Mouse (Mus musculus) intestine, embryonic 16.5 days (tissue): ENCODE measurements around the gene Desi1. TPM values are rescaled to one million over a fixed set of nuclear protein-coding genes. Genes with fewer than 3 reads are reported as not detected.

Experiments used
- ATAC-seq: fragments of 200-750 bp; cut with Nextera tagmentation; 2 replicates; pipeline ENCODE4 v1.8.0; 2017; ENCODE audit warnings: moderate TSS enrichment, moderate library complexity
- H3K27ac ChIP-seq: fragments of 300-500 bp; sonication (generic); 2 replicates; pipeline ENCODE4 v1.5.1; 2014; ENCODE audit warnings: mild to moderate bottlenecking, low read length
- H3K27me3 ChIP-seq: fragments of 300-500 bp; sonication (generic); replicated peaks from 2 replicates; pipeline ENCODE4 v1.6.1; 2014; ENCODE audit warnings: low read length, control low read depth, mixed read lengths; ENCODE audit not compliant: control insufficient read depth, insufficient read depth
- H3K36me3 ChIP-seq: fragments of 300-500 bp; sonication (generic); 2 replicates; pipeline ENCODE4 v1.6.1; 2014; ENCODE audit warnings: low read length, control low read depth; ENCODE audit not compliant: control insufficient read depth, insufficient read depth
- H3K4me1 ChIP-seq: fragments of 300-500 bp; sonication (generic); 2 replicates; pipeline ENCODE4 v1.6.1; 2014; ENCODE audit warnings: low read length, control low read depth, mixed read lengths; ENCODE audit not compliant: control insufficient read depth, insufficient read depth
- H3K4me2 ChIP-seq: fragments of 300-500 bp; sonication (generic); 2 replicates; pipeline ENCODE4 v1.6.1; 2014; ENCODE audit warnings: low read depth, low read length, control low read depth
- H3K4me3 ChIP-seq: fragments of 300-500 bp; sonication (generic); 2 replicates; pipeline ENCODE4 v1.5.1; 2014; ENCODE audit warnings: mild to moderate bottlenecking, low read length
- H3K9ac ChIP-seq: fragments of 300-500 bp; sonication (generic); 2 replicates; pipeline ENCODE4 v1.6.1; 2014; ENCODE audit warnings: low read depth, low read length
- H3K9me3 ChIP-seq: fragments of 300-500 bp; sonication (generic); 2 replicates; pipeline ENCODE4 v1.6.1; 2016; ENCODE audit warnings: low read length, control low read depth; ENCODE audit not compliant: control insufficient read depth
- WGBS: fragments of 180-500 bp; shearing (Covaris S2); extraction: QIAGEN DNeasy Blood & Tissue Kit; methylation state at CpG from one replicate; pipeline ENCODE4 v1.1.7; 2014; 5-methylcytosine and 5-hydroxymethylcytosine counted together
- polyA plus RNA-seq: library from polyadenylated mRNA; unstranded; fragments of >200 nt; fragmentation: Nextera tagmentation; extraction: Ambion mirVana; gene quantifications from 2 replicates; pipeline ENCODE4 v1.2.1, GENCODE M21; 2015

The Desi1 gene
- polyA plus RNA-seq, 1 experiment from 2014 or later, result 19.6 TPM

- 88% methylated on average over 9 of the region's 9 CpGs for WGBS
- no peaks in the 10 kb centered on the region for H3K36me3 ChIP-seq
- no peaks in the 10 kb centered on the region for H3K4me1 ChIP-seq
- no peak overlapping the region for H3K9ac ChIP-seq
- no peaks in the 10 kb centered on the region for H3K9me3 ChIP-seq
- H3K4me3 ChIP-seq, result no peak overlapping the region
- no peak overlapping the region for H3K4me2 ChIP-seq
- H3K27me3 ChIP-seq, result no peaks in the 10 kb centered on the region
- ATAC-seq, result no peak
- no peak overlapping the region for H3K27ac ChIP-seq
These were observed 82.5 kb downstream of the Desi1 start for GRCm38 (mm10) chr15:81951159-81951558.

GRCm38 (mm10) chr15:81950716-81951115 lies 82.9 kb downstream of the Desi1 start:
- no peaks in the 10 kb centered on the region for H3K9me3 ChIP-seq
- no peak for ATAC-seq
- H3K27ac ChIP-seq, result no peak overlapping the region
- no peak overlapping the region for H3K4me3 ChIP-seq
- WGBS, result 78% methylated on average over 5 of the region's 5 CpGs
- H3K9ac ChIP-seq, result no peak overlapping the region
- H3K36me3 ChIP-seq, result no peaks in the 10 kb centered on the region
- no peak overlapping the region for H3K4me2 ChIP-seq
- H3K4me1 ChIP-seq, result no peaks in the 10 kb centered on the region
- no peaks in the 10 kb centered on the region for H3K27me3 ChIP-seq

- WGBS, result 65% methylated on average over 11 of the region's 11 CpGs
- Histone ChIP-seq H3K4me1 (no peaks in the 10 kb centered on the region), H3K36me3 (no peaks in the 10 kb centered on the region), H3K9ac (no peak overlapping the region), H3K4me2 (no peak overlapping the region), H3K27ac (no peak overlapping the region), H3K4me3 (no peak overlapping the region), H3K27me3 (no peaks in the 10 kb centered on the region), H3K9me3 (no peaks in the 10 kb centered on the region)
- ATAC-seq, result peak; percentile 74
These were observed 84.1 kb downstream of the Desi1 start for GRCm38 (mm10) chr15:81949476-81950131.

GRCm38 (mm10) chr15:81949076-81949475 lies 84.6 kb downstream of the Desi1 start:
- H3K27me3 ChIP-seq, result no peaks in the 10 kb centered on the region
- ATAC-seq, result no peak
- no peak overlapping the region for H3K27ac ChIP-seq
- H3K4me2 ChIP-seq, result no peak overlapping the region
- H3K9me3 ChIP-seq, result no peaks in the 10 kb centered on the region
- no peak overlapping the region for H3K4me3 ChIP-seq
- H3K36me3 ChIP-seq, result no peaks in the 10 kb centered on the region
- H3K4me1 ChIP-seq, result no peaks in the 10 kb centered on the region
- H3K9ac ChIP-seq, result no peak overlapping the region
- WGBS, result 86% methylated on average over 10 of the region's 10 CpGs

- no peak for ATAC-seq
- WGBS, result 25% methylated on average over 9 of the region's 9 CpGs
- H3K27ac ChIP-seq, result no peak overlapping the region
These were observed 90.4 kb downstream of the Desi1 start for GRCm38 (mm10) chr15:81943176-81943749.

More at GRCm38 (mm10) chr15:81943176-81943749, 90.4 kb downstream of the Desi1 start:
- no peak overlapping the region for H3K4me2 ChIP-seq
- H3K9me3 ChIP-seq, result no peaks in the 10 kb centered on the region
- no peaks in the 10 kb centered on the region for H3K4me1 ChIP-seq
- no peaks in the 10 kb centered on the region for H3K36me3 ChIP-seq
- H3K4me3 ChIP-seq, result no peak overlapping the region
- no peaks in the 10 kb centered on the region for H3K27me3 ChIP-seq
- H3K9ac ChIP-seq, result no peak overlapping the region

Other genes starting within 250 kb of the Desi1 start
- 12.5 and 14.5 TPM in 2 replicates for gene Tef, start 231.4 kb downstream of the Desi1 start, polyA plus RNA-seq
- 25.3 and 28.6 TPM in 2 replicates for gene Tob2, start 175.1 kb downstream of the Desi1 start, polyA plus RNA-seq
- 119 and 122 TPM in 2 replicates for gene Phf5a, start 162.0 kb downstream of the Desi1 start, polyA plus RNA-seq
- gene Aco2, start 161.6 kb downstream of the Desi1 start, polyA plus RNA-seq, result 288 and 307 TPM in 2 replicates
- gene Polr3h, start 107.6 kb downstream of the Desi1 start, polyA plus RNA-seq, result 83.9 and 85.0 TPM in 2 replicates
- 11.2 and 12.4 TPM in 2 replicates for gene Csdc2, start 97.1 kb downstream of the Desi1 start, polyA plus RNA-seq
- 21.5 and 22.1 TPM in 2 replicates for gene Pmm1, start 72.9 kb downstream of the Desi1 start, polyA plus RNA-seq
- not detected in 2 replicates for gene 1700029P11Rik, start 53.3 kb downstream of the Desi1 start, polyA plus RNA-seq
- gene Xrcc6, start 46.0 kb downstream of the Desi1 start, polyA plus RNA-seq, result 72.1 and 78.4 TPM in 2 replicates
- 215 and 246 TPM in 2 replicates for gene Snu13, start 13.7 kb upstream of the Desi1 start, polyA plus RNA-seq
- gene 4930407I10Rik, start 25.3 kb upstream of the Desi1 start, polyA plus RNA-seq, result not detected in 2 replicates
- gene Mei1, start 36.1 kb upstream of the Desi1 start, polyA plus RNA-seq, result not detected in 2 replicates
- gene Ccdc134, start 94.1 kb upstream of the Desi1 start, polyA plus RNA-seq, result 9.8 and 11.6 TPM in 2 replicates
- gene Srebf2, start 113.3 kb upstream of the Desi1 start, polyA plus RNA-seq, result 138 and 141 TPM in 2 replicates
- gene Shisa8, start 179.0 kb upstream of the Desi1 start, polyA plus RNA-seq, result 0.06 and 0.09 TPM in 2 replicates
- 0.09 and 0.11 TPM in 2 replicates for gene Tnfrsf13c, start 190.5 kb upstream of the Desi1 start, polyA plus RNA-seq
- 36.3 and 43.6 TPM in 2 replicates for gene Cenpm, start 210.9 kb upstream of the Desi1 start, polyA plus RNA-seq
- not detected in 2 replicates for gene 1500009C09Rik, start 218.5 kb upstream of the Desi1 start, polyA plus RNA-seq
- gene Sept3, start 241.0 kb upstream of the Desi1 start, polyA plus RNA-seq, result 4.2 and 4.4 TPM in 2 replicates